Mouse (Mus musculus): ENCODE results near the gene Slc4a7.

DNA sequence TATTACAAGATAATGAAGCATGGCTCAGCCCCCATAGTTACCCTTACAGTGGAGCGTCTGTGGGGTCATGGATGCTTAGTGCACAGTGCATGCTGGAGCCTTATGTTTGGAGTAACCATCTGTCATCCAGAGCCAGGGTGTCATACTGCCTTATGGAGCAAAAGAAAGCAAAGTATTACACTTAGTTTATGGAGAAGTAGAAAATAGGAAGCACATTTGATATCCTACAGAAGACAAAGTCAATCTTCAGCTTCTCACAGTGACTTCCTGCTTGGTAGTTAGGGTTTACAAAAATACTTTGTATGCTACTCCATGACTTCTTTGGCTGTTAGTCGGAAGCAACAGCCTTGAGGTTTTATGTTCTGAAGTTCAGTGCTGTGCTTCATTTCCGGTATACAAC, 98.7 kb downstream of the Slc4a7 start:
- TF ChIP-seq CTCF (IDR thresholded peaks at IDR 0.05; ENCODE audit: borderline replicate concordance, control insufficient read depth, extremely low read depth, insufficient read depth, low read length, poor library complexity), result no peak
- TF ChIP-seq POLR2A (IDR thresholded peaks at IDR 0.05; ENCODE audit: control insufficient read depth, extremely low read depth, insufficient read depth, low read length, poor library complexity), result no peak
